7 mouse cellular contexts compared by ENCODE assay signal in the genomic region with DNA sequence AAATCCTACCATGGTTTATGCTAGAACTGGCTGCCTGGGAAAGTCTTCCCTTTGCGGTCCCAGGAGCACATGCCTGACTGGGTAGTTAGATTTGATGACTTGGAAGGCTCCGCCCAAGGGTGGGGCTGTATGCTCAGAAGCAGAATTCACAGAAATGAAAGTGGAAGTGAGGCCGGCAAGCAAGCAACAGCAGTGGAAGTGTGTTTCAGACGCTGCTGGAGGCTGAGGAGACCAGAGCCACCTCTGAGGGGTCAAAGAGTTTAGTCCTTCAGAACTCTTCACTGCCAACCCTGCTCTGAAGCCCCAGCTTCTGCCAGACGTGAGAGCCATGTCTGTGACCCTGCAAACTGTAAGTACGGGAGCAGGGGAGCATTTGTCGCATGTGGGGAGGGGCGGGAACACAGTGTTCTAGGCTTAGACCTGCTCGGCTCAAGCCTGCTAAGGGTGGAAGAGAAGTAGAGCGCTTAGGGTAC. TPM values are rescaled to one million over a fixed set of nuclear protein-coding genes. Genes with fewer than 3 reads are reported as not detected.
DNase-seq lines count a peak whose midpoint lies in the region; ATAC-seq and TF ChIP-seq lines count a peak whose summit lies in the region.

A gene (plus strand): TSS at position 134 of the 473 bp plus-strand sequence.

- peaks cover 21 to 45% of the 10 kb centered on the region in 2 experiments for H3K4me1 ChIP-seq in MEL (ENCODE audit: control insufficient read depth in 1 of 2, insufficient read depth in 2 of 2, low read length in 2 of 2)
- peaks cover 7% of the 10 kb centered on the region for H3K4me1 ChIP-seq in intestine, embryonic 15.5 days (replicated peaks)
- H3K4me1 ChIP-seq in small intestine, adult 2 months (ENCODE audit: control insufficient read depth, insufficient read depth, insufficient read length, low read length) = peaks cover 11% of the 10 kb centered on the region; the same call in 1 of the 2 replicates

- ATAC-seq in intestine, embryonic 15.5 days = peak; percentile 90

- intact Hi-C loops in gastrocnemius, postnatal 14 days (cut with DNase I; ENCODE audit: low total_unique reads) = no loop called here

- peaks cover 16 to 42% of the 10 kb centered on the region in 2 experiments for H3K36me3 ChIP-seq in MEL (ENCODE audit: control insufficient read depth in 1 of 2, insufficient read depth in 2 of 2, low read length in 2 of 2)
- peaks cover 19% of the 10 kb centered on the region for H3K36me3 ChIP-seq in intestine, embryonic 15.5 days
- H3K36me3 ChIP-seq in small intestine, adult 2 months (ENCODE audit: control insufficient read depth, insufficient read depth, low read length) = peaks cover 23% of the 10 kb centered on the region

- DNase-seq in MEL (ENCODE audit: low read depth, low spot score) = peak; percentile 98
- peak; percentile 87 to 92 for DNase-seq in adrenal gland, postnatal 36 days
- DNase-seq in gastrocnemius, postnatal 14 days = peak; percentile 75
- DNase-seq in lung, adult 18-20 months = peak; percentile 91 to 93
- no peak for DNase-seq in cerebellum, adult 11-12 months

- TF ChIP-seq CTCF in MEL (IDR thresholded peaks at IDR 0.05 in 2 of 3, conservative IDR thresholded peaks at IDR 0.05 in 1 of 3; ENCODE audit: control insufficient read depth in 1 of 3, insufficient read depth in 1 of 3, low read depth in 2 of 3, low read length in 3 of 3, poor library complexity in 1 of 3, severe bottlenecking in 1 of 3) = no peak
- no peak for TF ChIP-seq CTCF in small intestine, adult 2 months (IDR thresholded peaks at IDR 0.05; ENCODE audit: extremely low read depth, insufficient read length, insufficient replicate concordance, low read depth, low read length)

- WGBS in intestine, embryonic 15.5 days = 16% methylated on average over 10 of the region's 10 CpGs
- WGBS in small intestine, adult 2 months = 1% methylated on average over 10 of the region's 10 CpGs

- peak within 1 kb of the TSS; percentile 87 to 88 for H3K4me3 ChIP-seq in MEL (ENCODE audit: control insufficient read depth in 1 of 2, insufficient read depth in 1 of 2, low read depth in 2 of 2, low read length in 2 of 2)
- H3K4me3 ChIP-seq in intestine, embryonic 15.5 days (replicated peaks) = peak within 1 kb of the TSS; percentile 54
- H3K4me3 ChIP-seq in small intestine, adult 2 months (ENCODE audit: low read depth, low read length) = peak within 1 kb of the TSS; percentile 86

- peak; percentile 87 to 96 for TF ChIP-seq POLR2A in MEL (IDR thresholded peaks at IDR 0.05; ENCODE audit: control insufficient read depth in 1 of 2, insufficient read depth in 1 of 2, low read depth in 1 of 2, low read length in 2 of 2, poor library complexity in 1 of 2)
- TF ChIP-seq POLR2A in small intestine, adult 2 months (IDR thresholded peaks at IDR 0.05; ENCODE audit: low read depth, low read length) = peak; percentile 97

- peak within 1 kb of the TSS; percentile 86 for H3K9ac ChIP-seq in MEL (ENCODE audit: control insufficient read depth, low read depth, low read length, poor library complexity, severe bottlenecking)
- peak within 1 kb of the TSS; percentile 56 for H3K9ac ChIP-seq in intestine, embryonic 15.5 days

- no peaks in the 10 kb centered on the region for H3K9me3 ChIP-seq in MEL (replicated peaks; ENCODE audit: insufficient read depth, low read length)
- H3K9me3 ChIP-seq in intestine, embryonic 15.5 days = no peaks in the 10 kb centered on the region

- peaks cover 19% of the 10 kb centered on the region for H3K79me2 ChIP-seq in MEL (ENCODE audit: control insufficient read depth, insufficient read depth, low read length, poor library complexity)

- H3K27ac ChIP-seq in MEL (ENCODE audit: control insufficient read depth, low read depth, low read length) = peak within 1 kb of the TSS; percentile 96
- H3K27ac ChIP-seq in intestine, embryonic 15.5 days = peak within 1 kb of the TSS; percentile 68
- H3K27ac ChIP-seq in small intestine, adult 2 months (ENCODE audit: insufficient read depth, low read depth, low read length) = peak within 1 kb of the TSS; percentile 97

- no peak for TF ChIP-seq RAD21 in MEL (IDR thresholded peaks at IDR 0.05; ENCODE audit: low read depth, low read length)

- peak within 1 kb of the TSS; percentile 69 for H3K4me2 ChIP-seq in intestine, embryonic 15.5 days (replicated peaks)

- peak in 1 of 2 experiments; percentile 11; a peak in 2 of 4 replicates for TF ChIP-seq EP300 in MEL (IDR thresholded peaks at IDR 0.05; ENCODE audit: low read depth in 1 of 2, low read length in 2 of 2)

- no peaks in the 10 kb centered on the region for H3K27me3 ChIP-seq in MEL (ENCODE audit: control insufficient read depth in 1 of 2, insufficient read depth in 2 of 2, low read length in 2 of 2)
- no peaks in the 10 kb centered on the region for H3K27me3 ChIP-seq in intestine, embryonic 15.5 days (replicated peaks)
- no peaks in the 10 kb centered on the region for H3K27me3 ChIP-seq in small intestine, adult 2 months (ENCODE audit: control insufficient read depth, insufficient read depth, low read length)

TF ChIP-seq in MEL, 35 proteins besides CTCF, POLR2A, EP300 and RAD21:
- TF ChIP-seq ZC3H11A (IDR thresholded peaks at IDR 0.05; ENCODE audit: low read depth, low read length) (no peak), NELFE (IDR thresholded peaks at IDR 0.05; ENCODE audit: low read depth, low read length) (peak; percentile 91), ZKSCAN1 (IDR thresholded peaks at IDR 0.05; ENCODE audit: low read depth, low read length) (no peak), JUND (IDR thresholded peaks at IDR 0.05; ENCODE audit: low read depth, low read length) (no peak), MYB (IDR thresholded peaks at IDR 0.05; ENCODE audit: low read depth, low read length) (no peak), ZMIZ1 (IDR thresholded peaks at IDR 0.05; ENCODE audit: low read depth, low read length) (peak; percentile 89), ZNF384 (IDR thresholded peaks at IDR 0.05; ENCODE audit: low read depth, low read length) (no peak), NRF1 (IDR thresholded peaks at IDR 0.05; ENCODE audit: insufficient read depth, low read depth, low read length, poor library complexity, severe bottlenecking) (peak; percentile 24; the same call in 1 of the 2 replicates), RCOR1 (IDR thresholded peaks at IDR 0.05; ENCODE audit: low read depth, low read length) (no peak; the same call in 1 of the 2 replicates), USF1 (IDR thresholded peaks at IDR 0.05; ENCODE audit: low read depth, low read length) (peak; percentile 53; the same call in 1 of the 2 replicates), USF2 (IDR thresholded peaks at IDR 0.05; ENCODE audit: borderline replicate concordance in 1 of 2, insufficient read depth in 1 of 2, low read depth in 1 of 2, low read length in 2 of 2) (no peak), GABPA (IDR thresholded peaks at IDR 0.05; ENCODE audit: low read depth, low read length) (no peak), MAFK (IDR thresholded peaks at IDR 0.05; ENCODE audit: borderline replicate concordance, low read depth, low read length) (no peak), MAZ (IDR thresholded peaks at IDR 0.05; ENCODE audit: low read depth, low read length) (no peak), TAL1 (IDR thresholded peaks at IDR 0.05; ENCODE audit: low read length) (no peak), MEF2A (IDR thresholded peaks at IDR 0.05; ENCODE audit: extremely low read depth, insufficient replicate concordance, low read depth, low read length, poor library complexity, severe bottlenecking) (no peak), POLR2AphosphoS2 (IDR thresholded peaks at IDR 0.05; ENCODE audit: low read length) (peak; percentile 89), CHD2 (IDR thresholded peaks at IDR 0.05; ENCODE audit: low read length) (no peak), GATA1 (IDR thresholded peaks at IDR 0.05; ENCODE audit: low read depth, low read length) (no peak), MYC (IDR thresholded peaks at IDR 0.05; ENCODE audit: low read depth, low read length) (peak; percentile 86), HCFC1 (IDR thresholded peaks at IDR 0.05; ENCODE audit: low read depth, low read length) (peak; percentile 73), SMC3 (IDR thresholded peaks at IDR 0.05; ENCODE audit: low read depth, low read length) (no peak), UBTF (IDR thresholded peaks at IDR 0.05; ENCODE audit: borderline replicate concordance, insufficient read depth, low read depth, low read length) (no peak), CHD1 (IDR thresholded peaks at IDR 0.05; ENCODE audit: low read depth, low read length) (no peak), ELF1 (IDR thresholded peaks at IDR 0.05; ENCODE audit: low read depth, low read length) (0 out of 2 replicates have a peak, but pooled peaks have one; percentile 19), POLR2AphosphoS5 (IDR thresholded peaks at IDR 0.05; ENCODE audit: borderline replicate concordance, low read depth, low read length) (0 out of 2 replicates have a peak, but pooled peaks have one; percentile 50), BHLHE40 (IDR thresholded peaks at IDR 0.05; ENCODE audit: borderline replicate concordance, low read depth, low read length) (0 out of 2 replicates have a peak, but pooled peaks have one; percentile 28), KAT2A (conservative IDR thresholded peaks at IDR 0.05; ENCODE audit: low read depth, low read length) (no peak; the same call in 1 of the 2 replicates), TBP (IDR thresholded peaks at IDR 0.05; ENCODE audit: low read depth, low read length) (peak; percentile 80), E2F4 (IDR thresholded peaks at IDR 0.05; ENCODE audit: borderline replicate concordance, low read depth, low read length) (peak; percentile 4; the same call in 1 of the 2 replicates), MAX (IDR thresholded peaks at IDR 0.05; ENCODE audit: low read length) (peak; percentile 88), ETS1 (IDR thresholded peaks at IDR 0.05; ENCODE audit: low read depth, low read length) (peak; percentile 95), TCF12 (IDR thresholded peaks at IDR 0.05; ENCODE audit: low read depth, low read length) (peak; percentile 58), SIN3A (IDR thresholded peaks at IDR 0.05; ENCODE audit: low read length) (peak; percentile 98), MXI1 (IDR thresholded peaks at IDR 0.05; ENCODE audit: low read depth, low read length) (peak; percentile 98)

RNA-seq across cellular contexts. Expression of the gene that starts here (rescaled TPM):
- 37.5 and 64.4 TPM in 2 replicates for total RNA-seq in MEL (2012; rRNA removed)
- polyA plus RNA-seq in MEL (2012; ENCODE audit: insufficient read depth in 1 of 2, insufficient read length in 2 of 2, low read depth in 1 of 2, low replicate concordance in 2 of 2, missing spikeins in 1 of 2) = 100 to 1,000 TPM in 1 of 2 experiments, 10 to 100 TPM in 1; 35.5 to 146 TPM
- 10 to 100 TPM; 39.1 to 41.8 TPM for total RNA-seq in adrenal gland, postnatal 36 days (2021)
- total RNA-seq in gastrocnemius, postnatal 14 days (2021) = 1 to 10 TPM; 7.0 to 7.2 TPM
- 23.9 and 24.5 TPM in 2 replicates for polyA plus RNA-seq in intestine, embryonic 15.5 days (2015; fragmentation: Nextera tagmentation; extraction: Ambion mirVana)
- polyA plus RNA-seq in small intestine, adult 2 months (2012; rRNA removed) = 44.3 and 123 TPM in 2 replicates
